In genomic region chr9:13443484-13444211, GRCm38 (mm10) we compare ENCODE assay signal across 17 mouse cellular contexts. TPM values are rescaled to one million over a fixed set of nuclear protein-coding genes. Genes with fewer than 3 reads are reported as not detected.
DNase-seq lines count a peak whose midpoint lies in the region; ATAC-seq lines count a peak whose summit lies in the region.
"Had no signal": no experiment of that assay in that cellular context is flagged by ENCODE, and none has a peak within 500 bp of the region (broad histone marks: within the 10 kb centered on the region; RNA-seq: fewer than 3 reads in every experiment).

No protein-coding gene starts in this region.

- no peak overlapping the region for H3K27ac ChIP-seq in heart, embryonic 10.5 days
- H3K27ac ChIP-seq in midbrain, embryonic 11.5 days (ENCODE audit: low read depth, low read length), result no peak overlapping the region
- H3K27ac ChIP-seq in midbrain, embryonic 16.5 days (ENCODE audit: low read length), result no peak overlapping the region
- no peak overlapping the region for H3K27ac ChIP-seq in forebrain, embryonic 10.5 days
- H3K27ac ChIP-seq: heart, embryonic 15.5 days; limb, embryonic 13.5 days; midbrain, embryonic 10.5 days; neural tube, embryonic 15.5 days had no signal

- no peaks in the 10 kb centered on the region for H3K36me3 ChIP-seq in heart, embryonic 10.5 days
- no peaks in the 10 kb centered on the region for H3K36me3 ChIP-seq in midbrain, embryonic 11.5 days (ENCODE audit: control insufficient read depth, insufficient read depth, low read length)
- no peaks in the 10 kb centered on the region for H3K36me3 ChIP-seq in midbrain, embryonic 16.5 days (ENCODE audit: control insufficient read depth, insufficient read depth, low read length)
- H3K36me3 ChIP-seq in forebrain, embryonic 10.5 days (replicated peaks), result no peaks in the 10 kb centered on the region
- H3K36me3 ChIP-seq: heart, embryonic 15.5 days; limb, embryonic 13.5 days; midbrain, embryonic 10.5 days; neural tube, embryonic 15.5 days had no signal

- no peaks in the 10 kb centered on the region for H3K9me3 ChIP-seq in heart, embryonic 10.5 days
- H3K9me3 ChIP-seq in midbrain, embryonic 11.5 days (ENCODE audit: control insufficient read depth, low read length), result no peaks in the 10 kb centered on the region
- no peaks in the 10 kb centered on the region for H3K9me3 ChIP-seq in midbrain, embryonic 16.5 days (replicated peaks; ENCODE audit: control insufficient read depth, low read length, poor library complexity, severe bottlenecking)
- H3K9me3 ChIP-seq in forebrain, embryonic 10.5 days, result no peaks in the 10 kb centered on the region
- H3K9me3 ChIP-seq: heart, embryonic 15.5 days; limb, embryonic 13.5 days; midbrain, embryonic 10.5 days; neural tube, embryonic 15.5 days had no signal

- no peak for ATAC-seq in midbrain, embryonic 11.5 days (ENCODE audit: low FRiP score)
- ATAC-seq in midbrain, embryonic 16.5 days, result no peak
- ATAC-seq in neutrophil, adult 5-6 weeks (ENCODE audit: extremely low read depth, insufficient number of reproducible peaks, low FRiP score, poor library complexity, severe bottlenecking), result peak; percentile 74; the same call in 1 of the 2 replicates
- ATAC-seq: intestine, postnatal 0 days had no signal

- no peak overlapping the region for H3K4me3 ChIP-seq in heart, embryonic 10.5 days
- H3K4me3 ChIP-seq in midbrain, embryonic 11.5 days (ENCODE audit: low read depth, low read length), result no peak overlapping the region
- H3K4me3 ChIP-seq in midbrain, embryonic 16.5 days (ENCODE audit: low read depth, low read length), result no peak overlapping the region
- H3K4me3 ChIP-seq in forebrain, embryonic 10.5 days, result no peak overlapping the region
- H3K4me3 ChIP-seq: heart, embryonic 15.5 days; limb, embryonic 13.5 days; midbrain, embryonic 10.5 days; neural tube, embryonic 15.5 days had no signal

- H3K27me3 ChIP-seq in heart, embryonic 10.5 days (ENCODE audit: insufficient read depth, poor library complexity, severe bottlenecking), result no peaks in the 10 kb centered on the region
- H3K27me3 ChIP-seq in midbrain, embryonic 11.5 days (ENCODE audit: control insufficient read depth, insufficient read depth, low read length), result no peaks in the 10 kb centered on the region
- no peaks in the 10 kb centered on the region for H3K27me3 ChIP-seq in midbrain, embryonic 16.5 days (ENCODE audit: control insufficient read depth, insufficient read depth, low read depth, low read length)
- H3K27me3 ChIP-seq in forebrain, embryonic 10.5 days (ENCODE audit: poor library complexity, severe bottlenecking), result no peaks in the 10 kb centered on the region
- H3K27me3 ChIP-seq: heart, embryonic 15.5 days; limb, embryonic 13.5 days; neural tube, embryonic 15.5 days had no signal

- H3K9ac ChIP-seq in midbrain, embryonic 11.5 days (ENCODE audit: low read length), result no peak overlapping the region
- H3K9ac ChIP-seq in midbrain, embryonic 16.5 days (ENCODE audit: low read depth, low read length), result no peak overlapping the region
- H3K9ac ChIP-seq: heart, embryonic 15.5 days; limb, embryonic 13.5 days; neural tube, embryonic 15.5 days had no signal

- 72% methylated on average over 1 of the region's 1 CpGs for WGBS in heart, embryonic 10.5 days
- 85% methylated on average over 1 of the region's 1 CpGs for WGBS in midbrain, embryonic 11.5 days
- 62% methylated on average over 1 of the region's 1 CpGs for WGBS in midbrain, embryonic 16.5 days
- WGBS in forebrain, embryonic 10.5 days, result 56% methylated on average over 1 of the region's 1 CpGs

- peak; percentile 53 for DNase-seq in heart, adult 8-10 months (ENCODE audit: low spot score)
- DNase-seq in heart, embryonic 10.5 days (ENCODE audit: low spot score), result no peak
- peak; percentile 67 for DNase-seq in midbrain, embryonic 11.5 days (ENCODE audit: low spot score, missing footprints)
- DNase-seq in adipocyte (ENCODE audit: low spot score), result peak; percentile 19
- no peak for DNase-seq in adrenal gland, postnatal 25 days
- DNase-seq in forebrain, embryonic 10.5 days (ENCODE audit: extremely low spot score, low spot score), result no peak
- DNase-seq: cerebellum, postnatal 36 days; right cerebral cortex, postnatal 25 days had no signal

- no peak overlapping the region for H3K4me2 ChIP-seq in midbrain, embryonic 11.5 days
- no peak overlapping the region for H3K4me2 ChIP-seq in midbrain, embryonic 16.5 days (ENCODE audit: low read length)
- H3K4me2 ChIP-seq: heart, embryonic 15.5 days; limb, embryonic 13.5 days; neural tube, embryonic 15.5 days had no signal

- H3K4me1 ChIP-seq in heart, embryonic 10.5 days, result peaks cover 29% of the 10 kb centered on the region
- peaks cover 2% of the 10 kb centered on the region; the same call in 1 of the 2 replicates for H3K4me1 ChIP-seq in midbrain, embryonic 11.5 days (ENCODE audit: control insufficient read depth, insufficient read depth, low read length)
- H3K4me1 ChIP-seq in midbrain, embryonic 16.5 days (ENCODE audit: control insufficient read depth, insufficient read depth, low read length), result no peaks in the 10 kb centered on the region
- H3K4me1 ChIP-seq in forebrain, embryonic 10.5 days, result 0 out of 2 replicates have a peak, but pooled peaks cover 5% of the 10 kb centered on the region
- H3K4me1 ChIP-seq: midbrain, embryonic 10.5 days; neural tube, embryonic 15.5 days had no signal

RNA-seq across cellular contexts. Expression of gene Gm17571, which starts 2.9 kb away (rescaled TPM):
- total RNA-seq in heart, adult 8-10 months (2022), result not detected
- polyA plus RNA-seq in heart, embryonic 10.5 days (2016; fragmentation: Nextera tagmentation; extraction: Ambion mirVana), result not detected in 2 replicates
- polyA plus RNA-seq in midbrain, embryonic 11.5 days (2014; fragmentation: Nextera tagmentation; extraction: Ambion mirVana), result not detected in 2 replicates
- not detected in 2 replicates for polyA plus RNA-seq in midbrain, embryonic 16.5 days (2015; fragmentation: Nextera tagmentation; extraction: Ambion mirVana)
- total RNA-seq in neutrophil, adult 5-6 weeks (2017), result not detected in 2 replicates
- total RNA-seq in adrenal gland, postnatal 25 days (2021), result not detected in 2 replicates
- not detected in 2 replicates for polyA plus RNA-seq in forebrain, embryonic 10.5 days (2016; fragmentation: Nextera tagmentation; extraction: Ambion mirVana)
- total RNA-seq: layer of hippocampus, adult 8-10 months had no signal
- polyA plus RNA-seq: heart, embryonic 15.5 days; intestine, postnatal 0 days; limb, embryonic 13.5 days; midbrain, embryonic 10.5 days; neural tube, embryonic 15.5 days; testis, adult 2 months had no signal

Comparison
In these comparisons a context has a peak if more than half of its experiments do, and no peak if none do; other contexts are left out.
1. DNase-seq: peak in heart, adult 8-10 months (single experiment), midbrain, embryonic 11.5 days (single experiment) and adipocyte (single experiment); none in heart, embryonic 10.5 days (single experiment), adrenal gland, postnatal 25 days (single experiment) and forebrain, embryonic 10.5 days (single experiment).